Mouse (Mus musculus): ENCODE measurements around the gene Susd4.

Susd4 gene

GRCm38 (mm10) chr1:182944638-182945037, 181.0 kb downstream of the Susd4 start:
- Histone ChIP-seq H3K27me3 (ENCODE audit: control insufficient read depth, insufficient read depth, low read length, poor library complexity, severe bottlenecking) (no peaks in the 10 kb centered on the region), H3K36me3 (ENCODE audit: control insufficient read depth, insufficient read depth, low read length, poor library complexity, severe bottlenecking) (no peaks in the 10 kb centered on the region)
- DNase-seq (ENCODE audit: low read depth, low spot score) = no peak

GRCm38 (mm10) chr1:182945561-182945960, 181.9 kb downstream of the Susd4 start:
- DNase-seq (ENCODE audit: low read depth, low spot score) = no peak
- no peaks in the 10 kb centered on the region for H3K27me3 ChIP-seq (ENCODE audit: control insufficient read depth, insufficient read depth, low read length, poor library complexity, severe bottlenecking)
- no peaks in the 10 kb centered on the region for H3K36me3 ChIP-seq (ENCODE audit: control insufficient read depth, insufficient read depth, low read length, poor library complexity, severe bottlenecking)

Measured in splenic B cell, adult 2 months (primary cell).